Mouse (Mus musculus) 3134 (cell line): ENCODE measurements around the gene Trmt1.
A peak's percentile ranks its signal among the peaks of the same experiment; 100 is the strongest.

Source experiments
- DNase-seq: peaks from one replicate; pipeline ENCODE4 v3.0.0-alpha.2; 2011; ENCODE audit warnings: low spot score; ENCODE audit not compliant: insufficient read length; ENCODE audit errors: extremely low read depth

Gene Trmt1

GRCm38 (mm10) chr8:84687705-84688100 is 1.6 kb downstream of the Trmt1 start, which contains the start of gene Nacc1:
Gene Nacc1 (minus strand): TSS chr8:84687862.
- DNase-seq: peak; percentile 80

GRCm38 (mm10) chr8:84689091-84689915 is 3.2 kb downstream of the Trmt1 start:
- peak; percentile 72 for DNase-seq

DNA sequence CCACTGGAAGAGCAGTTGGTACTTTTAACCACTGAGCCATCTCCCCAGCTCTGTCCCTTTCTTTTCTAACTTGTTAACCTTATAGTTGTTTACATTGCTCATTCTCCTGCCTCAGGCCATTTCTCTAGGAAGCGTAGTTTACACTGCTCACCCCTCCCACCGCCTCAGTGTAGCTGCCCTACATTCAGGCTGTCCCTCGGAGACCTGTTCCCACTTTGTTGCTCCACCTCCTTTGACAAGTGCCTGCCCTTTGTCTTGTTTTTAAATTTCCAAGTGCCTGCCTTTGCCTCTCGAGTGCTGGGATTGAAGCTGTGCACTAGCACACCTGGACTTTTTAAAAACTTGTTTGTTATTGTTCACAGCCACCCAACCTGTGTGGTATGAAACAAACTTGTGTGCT is 7.2 kb downstream of the Trmt1 start:
- DNase-seq: no peak

DNA sequence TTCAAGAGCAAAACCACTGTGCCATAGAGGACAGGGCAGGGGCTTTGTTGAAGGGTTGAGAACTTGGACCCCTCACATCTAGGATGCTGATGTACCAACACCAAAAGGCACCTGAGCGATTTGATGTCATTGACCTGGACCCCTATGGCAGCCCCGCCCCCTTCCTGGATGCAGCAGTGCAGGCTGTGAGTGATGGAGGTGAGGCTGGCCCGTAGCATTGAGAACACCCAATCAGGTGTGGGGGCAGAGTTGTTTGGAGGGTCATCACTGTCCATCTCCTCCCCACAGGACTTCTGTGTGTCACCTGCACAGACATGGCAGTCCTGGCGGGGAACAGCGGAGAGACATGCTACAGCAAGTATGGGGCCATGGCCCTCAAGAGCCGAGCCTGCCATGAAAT is 9.0 kb downstream of the Trmt1 start:
- no peak for DNase-seq

DNA sequence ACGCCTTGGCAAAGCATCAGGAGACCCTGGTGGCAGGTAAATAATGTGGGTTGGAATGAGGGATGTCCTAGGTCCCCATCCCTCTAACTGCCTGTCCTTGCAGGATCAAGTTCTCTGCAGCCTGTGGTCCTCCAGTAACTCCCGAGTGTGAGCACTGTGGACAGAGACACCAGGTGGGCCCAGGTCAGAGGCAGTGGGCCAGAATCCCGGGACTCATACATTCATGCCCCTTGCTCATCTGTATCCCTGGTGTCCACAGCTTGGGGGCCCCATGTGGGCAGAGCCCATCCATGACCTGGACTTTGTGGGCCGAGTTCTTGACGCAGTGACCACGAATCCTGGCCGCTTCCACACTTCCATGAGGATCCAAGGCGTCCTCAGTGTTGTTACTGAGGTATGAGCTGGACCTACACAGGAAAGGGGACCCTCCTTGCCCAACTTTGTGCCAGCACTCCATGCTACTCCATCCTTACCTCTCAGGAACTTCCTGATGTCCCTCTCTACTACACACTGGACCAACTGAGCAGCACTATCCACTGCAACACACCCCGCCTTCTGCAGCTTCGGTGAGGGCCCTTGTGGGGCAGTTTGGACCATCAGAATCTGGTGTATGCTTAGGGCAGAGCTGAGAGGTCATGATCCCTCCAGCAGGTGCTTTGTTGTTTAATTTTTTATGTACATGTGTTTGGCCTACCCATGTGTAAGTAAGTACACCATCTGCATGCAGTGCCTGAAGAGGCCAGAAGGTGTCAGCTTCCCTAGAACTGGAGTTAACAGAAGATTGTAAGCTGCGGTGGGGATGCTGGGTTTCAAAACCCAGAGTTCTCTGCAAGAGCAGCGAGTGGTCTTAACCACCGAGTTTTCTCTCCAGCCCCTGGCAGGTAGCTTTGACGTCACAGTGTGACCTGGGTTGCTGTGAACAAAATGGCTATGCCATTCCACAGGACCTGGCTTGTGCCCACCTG is 11.3 kb downstream of the Trmt1 start:
- DNase-seq: no peak

DNA sequence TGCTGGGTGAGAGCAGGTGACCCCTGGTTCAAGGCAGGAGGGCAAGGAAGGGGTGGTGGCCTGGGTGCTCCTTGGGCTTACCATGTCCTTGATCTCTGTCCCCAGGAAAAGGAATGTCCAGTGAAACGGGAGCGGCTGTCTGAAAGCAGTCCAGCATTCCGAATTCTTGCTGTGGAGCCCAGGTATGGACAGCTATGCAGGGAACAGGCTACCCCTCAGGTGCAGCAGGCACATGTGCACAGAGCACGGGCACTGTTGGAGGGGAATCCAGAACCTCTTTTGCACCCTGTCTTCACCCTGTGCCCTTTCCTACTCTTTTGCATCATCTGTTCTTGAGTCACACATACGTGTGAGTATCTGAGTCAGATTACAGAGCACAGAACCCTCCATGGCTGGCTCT is 12.2 kb downstream of the Trmt1 start:
- no peak for DNase-seq

DNA sequence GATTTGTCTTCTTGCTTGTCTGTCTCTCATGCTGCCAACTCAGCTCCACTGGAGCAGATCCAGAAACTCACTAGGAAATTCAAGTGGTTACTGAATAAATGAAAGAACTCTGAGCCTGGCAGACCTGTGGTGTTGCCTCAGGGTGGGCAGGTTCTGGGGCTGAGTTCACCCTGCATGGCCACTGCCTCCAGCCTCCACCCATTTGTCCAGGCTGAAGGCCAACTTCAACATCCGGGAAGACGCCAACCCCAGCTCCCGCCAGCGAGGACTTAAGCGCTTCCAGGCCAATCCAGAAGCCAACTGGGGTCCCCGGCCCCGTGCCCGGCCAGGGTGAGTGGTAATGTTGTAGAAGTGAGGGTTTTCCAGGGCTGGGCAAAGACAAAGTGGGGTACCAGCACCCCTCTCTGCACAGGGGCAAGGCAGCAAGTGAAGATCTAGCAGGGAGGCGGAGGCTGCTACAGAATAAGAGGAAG is 12.9 kb downstream of the Trmt1 start:
- DNase-seq: peak; percentile 84

DNA sequence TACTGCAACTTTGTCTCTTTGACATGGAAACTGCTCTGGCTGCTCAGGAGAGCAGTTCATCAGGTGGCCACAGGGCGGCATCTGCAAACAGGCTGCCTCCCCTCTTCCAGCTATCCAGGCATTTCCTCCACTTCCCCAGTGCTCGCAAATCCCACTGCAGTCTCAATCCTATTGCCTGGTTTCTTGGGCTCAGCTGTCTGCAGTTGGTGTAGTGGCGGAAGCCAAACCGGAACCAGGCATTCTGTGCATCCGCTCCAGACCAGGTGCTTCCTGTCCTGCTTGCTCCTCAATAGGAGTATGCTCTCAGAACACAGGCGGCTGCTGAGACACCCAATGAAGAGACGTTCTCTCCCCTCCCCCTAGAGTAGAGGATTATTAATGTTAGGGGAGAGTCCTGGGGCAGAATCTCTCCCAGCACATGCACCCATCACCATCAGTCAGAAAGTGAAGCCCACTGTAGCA is 13.8 kb downstream of the Trmt1 start:
- DNase-seq: no peak

DNA sequence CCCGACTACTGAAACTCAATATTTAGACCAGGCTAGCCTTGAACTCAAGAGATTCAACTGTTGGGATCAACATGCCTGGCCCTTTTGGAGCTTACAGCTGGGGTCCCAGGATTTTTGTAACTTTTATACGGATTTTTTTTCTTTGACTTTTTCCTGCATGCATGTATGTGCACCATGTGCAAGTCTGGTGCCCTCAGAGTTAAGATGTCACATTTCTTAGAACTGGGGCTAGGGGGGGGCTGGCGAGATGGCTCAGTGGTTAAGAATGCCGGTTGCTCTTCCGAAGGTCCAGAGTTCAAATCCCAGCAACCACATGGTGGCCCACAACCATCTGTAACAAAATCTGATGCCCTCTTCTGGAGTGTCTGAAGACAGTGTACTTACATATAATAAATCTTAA is 14.4 kb downstream of the Trmt1 start:
- DNase-seq: no peak

DNA sequence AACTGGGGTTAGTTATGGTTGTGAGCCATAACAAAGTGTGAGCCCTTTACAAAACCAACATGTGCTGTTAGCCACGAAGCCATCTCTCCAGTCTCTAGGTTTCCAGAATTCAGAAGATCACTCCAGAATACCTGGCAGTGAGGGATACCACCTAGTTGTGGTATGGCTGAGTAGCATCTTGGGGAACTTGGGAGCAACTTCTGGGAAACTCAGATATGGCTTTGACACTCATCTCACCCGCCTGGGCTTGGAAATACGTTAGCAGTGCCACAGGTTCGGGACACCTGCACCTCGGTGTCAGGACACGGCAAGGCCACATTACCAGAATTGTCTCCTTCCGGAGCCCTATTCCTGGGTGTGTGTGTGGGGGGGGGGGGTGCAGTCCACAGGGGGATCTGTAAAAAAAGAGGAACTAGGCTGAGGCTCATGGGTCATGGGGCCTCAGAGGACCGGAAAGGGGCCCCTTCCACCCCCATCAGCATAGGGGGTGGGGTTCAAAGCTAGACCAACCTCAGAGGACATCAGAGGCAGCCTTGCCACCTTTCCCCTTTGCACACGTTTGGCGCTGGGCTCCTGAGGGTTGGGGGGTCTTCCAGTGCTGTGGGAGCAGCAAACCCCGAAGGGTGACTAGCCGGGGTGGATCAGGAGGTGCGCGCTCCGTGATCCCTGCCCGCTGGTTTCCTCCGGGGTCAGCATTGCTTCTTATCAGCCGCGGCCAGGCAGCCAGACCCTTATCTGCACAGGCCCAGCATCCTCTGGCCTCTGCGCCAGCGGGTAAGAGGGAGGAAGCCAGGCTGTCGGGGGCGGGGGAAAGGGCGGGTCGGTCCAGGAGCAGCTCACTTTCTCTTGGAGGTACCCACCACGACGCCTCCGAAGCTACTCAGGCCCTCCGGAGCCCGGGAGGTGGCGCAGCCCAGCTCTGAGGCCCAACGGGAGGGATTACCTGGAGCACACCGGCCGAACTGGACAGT is 15.1 kb downstream of the Trmt1 start, which contains the start of gene Lyl1:
Lyl1 (plus strand) TSS at position 517 of the 971 bp plus-strand sequence.
- no peak for DNase-seq

DNA sequence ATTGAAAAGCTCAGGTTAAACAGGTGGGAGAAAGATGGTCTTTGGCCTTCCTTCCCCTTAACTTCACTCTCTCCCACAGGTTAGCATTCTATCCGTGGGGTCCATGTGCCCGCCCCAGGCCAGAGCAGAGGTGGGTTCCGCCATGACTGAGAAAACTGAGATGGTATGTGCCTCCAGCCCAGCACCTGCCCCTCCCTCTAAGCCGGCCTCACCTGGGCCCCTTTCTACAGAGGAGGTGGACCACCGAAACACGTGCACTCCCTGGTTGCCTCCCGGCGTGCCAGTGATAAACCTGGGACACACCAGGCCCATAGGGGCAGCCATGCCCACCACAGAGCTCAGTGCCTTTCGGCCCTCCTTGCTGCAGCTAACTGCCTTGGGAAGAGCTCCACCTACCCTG is 16.5 kb downstream of the Trmt1 start:
- DNase-seq: no peak

GRCm38 (mm10) chr8:84702963-84703465 is 16.9 kb downstream of the Trmt1 start:
- DNase-seq: no peak

DNA sequence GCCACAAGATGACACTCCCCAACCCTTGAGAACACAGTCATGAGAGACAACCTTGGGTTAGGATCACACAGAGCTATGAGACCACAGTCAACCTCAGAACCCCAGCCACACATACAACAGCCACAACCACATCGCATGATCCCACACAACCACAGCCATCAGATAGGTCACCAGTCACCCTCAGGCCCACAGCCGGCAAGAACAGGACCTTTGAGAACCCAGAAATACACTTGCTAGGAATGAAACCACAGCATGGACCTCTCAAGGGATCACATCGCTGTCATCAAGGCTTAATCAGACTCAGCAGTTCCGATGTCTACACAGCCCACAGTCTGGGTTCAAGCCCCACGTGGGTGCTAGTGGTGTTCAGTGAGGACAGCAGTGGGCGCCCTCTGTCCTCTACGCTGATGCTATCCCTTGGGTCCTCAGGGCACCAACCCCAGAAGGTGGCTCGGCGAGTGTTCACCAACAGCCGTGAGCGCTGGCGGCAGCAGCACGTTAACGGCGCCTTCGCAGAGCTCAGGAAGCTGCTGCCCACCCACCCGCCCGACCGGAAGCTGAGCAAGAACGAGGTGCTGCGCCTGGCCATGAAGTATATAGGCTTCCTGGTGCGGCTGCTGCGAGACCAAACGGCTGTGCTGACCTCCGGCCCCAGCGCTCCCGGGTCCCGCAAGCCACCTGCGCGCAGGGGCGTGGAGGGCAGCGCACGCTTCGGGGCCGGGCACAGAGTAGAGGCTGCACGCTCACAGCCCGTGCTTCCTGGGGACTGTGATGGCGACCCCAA is 17.6 kb downstream of the Trmt1 start:
- DNase-seq: no peak

GRCm38 (mm10) chr8:84704356-84704755 is 18.2 kb downstream of the Trmt1 start:
- no peak for DNase-seq

- no peak for DNase-seq
These were observed 19.0 kb downstream of the Trmt1 start for GRCm38 (mm10) chr8:84704867-84705831.

DNA sequence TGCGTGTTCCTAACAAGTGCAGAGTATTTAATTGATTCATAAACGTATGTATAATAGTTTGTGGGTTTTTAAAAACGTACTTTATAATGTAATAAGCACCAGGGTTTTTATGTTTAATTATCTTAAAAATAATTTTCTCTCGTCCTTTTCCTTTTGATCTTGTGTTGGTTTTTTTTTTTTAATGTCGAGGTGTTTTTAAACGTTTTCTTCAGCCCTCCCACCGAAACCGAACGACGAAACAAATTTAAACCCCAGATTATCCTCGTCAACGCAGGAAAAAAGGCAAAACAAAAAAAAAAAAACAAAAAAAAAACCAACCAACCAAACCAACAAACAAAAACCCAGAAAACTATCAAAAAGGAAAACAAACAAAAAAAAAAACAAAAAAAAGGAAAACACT is 19.9 kb downstream of the Trmt1 start:
- DNase-seq: no peak

GRCm38 (mm10) chr8:84706610-84707266 is 20.6 kb downstream of the Trmt1 start:
- DNase-seq: no peak
